Mouse (Mus musculus): ENCODE data around the gene Rhbdd1.

- TF ChIP-seq NRF1 (IDR thresholded peaks at IDR 0.05; ENCODE audit: insufficient read depth, low read depth, low read length, poor library complexity, severe bottlenecking) (no peak), JUND (IDR thresholded peaks at IDR 0.05; ENCODE audit: low read depth, low read length) (no peak), POLR2A (IDR thresholded peaks at IDR 0.05; ENCODE audit: control insufficient read depth in 1 of 2, insufficient read depth in 1 of 2, low read depth in 1 of 2, low read length in 2 of 2, poor library complexity in 1 of 2) (no peak), CHD2 (IDR thresholded peaks at IDR 0.05; ENCODE audit: low read length) (no peak), CTCF (IDR thresholded peaks at IDR 0.05 in 2 of 3, conservative IDR thresholded peaks at IDR 0.05 in 1 of 3; ENCODE audit: control insufficient read depth in 1 of 3, insufficient read depth in 1 of 3, low read depth in 2 of 3, low read length in 3 of 3, poor library complexity in 1 of 3, severe bottlenecking in 1 of 3) (no peak), GATA1 (IDR thresholded peaks at IDR 0.05; ENCODE audit: low read depth, low read length) (no peak), POLR2AphosphoS2 (IDR thresholded peaks at IDR 0.05; ENCODE audit: low read length) (no peak)
These were observed 135.8 kb downstream of the Rhbdd1 start for GRCm38 (mm10) chr1:82451927-82452651.

Measured in MEL (cell line).